Comparison of ENCODE assay signal across 8 mouse cellular contexts in the genomic region with DNA sequence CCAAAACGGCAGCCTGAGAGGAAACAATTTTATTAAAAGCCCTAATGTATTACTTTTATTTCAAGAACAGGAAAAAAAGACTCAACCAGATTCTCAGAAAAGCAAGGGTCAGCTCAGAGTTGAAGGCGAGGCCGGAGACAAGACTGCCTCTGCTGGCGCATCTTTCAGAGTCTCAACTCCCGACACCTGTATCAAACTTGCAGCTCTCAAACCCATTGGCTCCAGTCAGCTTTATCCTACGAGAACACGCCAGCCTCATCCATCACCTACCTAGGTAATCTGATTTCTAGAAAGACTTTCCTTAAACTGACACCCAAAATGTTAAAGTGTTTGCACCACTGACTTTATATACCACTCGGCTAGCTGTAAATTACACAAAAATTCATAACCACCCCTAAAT. TPM values are rescaled to one million over a fixed set of nuclear protein-coding genes. Genes with fewer than 3 reads are reported as not detected.
DNase-seq lines count a peak whose midpoint lies in the region; ATAC-seq lines count a peak whose summit lies in the region.

No protein-coding gene starts in this region.

- no peaks in the 10 kb centered on the region for H3K9me3 ChIP-seq in lung, embryonic 15.5 days
- no peaks in the 10 kb centered on the region for H3K9me3 ChIP-seq in embryonic facial prominence, embryonic 14.5 days (ENCODE audit: control insufficient read depth, low read length)
- H3K9me3 ChIP-seq in intestine, embryonic 16.5 days (ENCODE audit: control insufficient read depth, low read length): no peaks in the 10 kb centered on the region

- ATAC-seq in lung, embryonic 15.5 days (ENCODE audit: borderline replicate concordance, extremely low read depth, low FRiP score, low TSS enrichment): no peak
- ATAC-seq in activated CD4-positive, CD25-positive, alpha-beta regulatory T cell, adult 4 months: peak; percentile 11
- ATAC-seq in embryonic facial prominence, embryonic 14.5 days (ENCODE audit: low read depth): no peak
- no peak for ATAC-seq in intestine, embryonic 16.5 days

- peak overlapping the region; percentile 64 for H3K4me2 ChIP-seq in lung, embryonic 15.5 days
- H3K4me2 ChIP-seq in embryonic facial prominence, embryonic 14.5 days (ENCODE audit: low read depth, low read length): peak overlapping the region; percentile 69
- H3K4me2 ChIP-seq in intestine, embryonic 16.5 days (ENCODE audit: low read depth, low read length): peak overlapping the region; percentile 69

- H3K4me3 ChIP-seq in lung, embryonic 15.5 days: peak overlapping the region; percentile 74
- peak overlapping the region; percentile 75 for H3K4me3 ChIP-seq in embryonic facial prominence, embryonic 14.5 days (ENCODE audit: low read depth, low read length)
- peak overlapping the region; percentile 93 for H3K4me3 ChIP-seq in intestine, embryonic 16.5 days (ENCODE audit: low read length)
- peak overlapping the region; percentile 65 for H3K4me3 ChIP-seq in macrophage (ENCODE audit: inconsistent target)

- 0 out of 2 replicates have a peak overlapping the region, but pooled peaks have one; percentile 96 for H3K27ac ChIP-seq in lung, embryonic 15.5 days
- peak overlapping the region; percentile 95; the same call in 1 of the 2 replicates for H3K27ac ChIP-seq in embryonic facial prominence, embryonic 14.5 days (replicated peaks; ENCODE audit: low read depth, low read length)
- peak overlapping the region; percentile 97; the same call in 1 of the 2 replicates for H3K27ac ChIP-seq in intestine, embryonic 16.5 days (ENCODE audit: low read length)
- H3K27ac ChIP-seq in macrophage: peak overlapping the region; percentile 51

- peaks cover 10% of the 10 kb centered on the region; the same call in 1 of the 2 replicates for H3K4me1 ChIP-seq in lung, embryonic 15.5 days
- H3K4me1 ChIP-seq in embryonic facial prominence, embryonic 14.5 days (ENCODE audit: control insufficient read depth, insufficient read depth, low read length): no peaks in the 10 kb centered on the region
- 0 out of 2 replicates have a peak, but pooled peaks cover 3% of the 10 kb centered on the region for H3K4me1 ChIP-seq in intestine, embryonic 16.5 days (ENCODE audit: control insufficient read depth, insufficient read depth, low read length)

- WGBS in lung, embryonic 15.5 days: 6% methylated on average over 8 of the region's 8 CpGs
- WGBS in embryonic facial prominence, embryonic 14.5 days: 6% methylated on average over 8 of the region's 8 CpGs
- 11% methylated on average over 8 of the region's 8 CpGs for WGBS in intestine, embryonic 16.5 days
- 15% methylated on average over 7 of the region's 8 CpGs for WGBS in macrophage (ENCODE audit: missing documents)

- no peak for DNase-seq in lung, postnatal 10 days
- DNase-seq in embryonic facial prominence, embryonic 14.5 days (ENCODE audit: low spot score): peak; percentile 31
- peak; percentile 23 to 45 for DNase-seq in spleen, postnatal 36 days (ENCODE audit: low spot score in 2 of 2)
- no peak for DNase-seq in frontal cortex, postnatal 14 days (ENCODE audit: low spot score in 2 of 2)

- H3K79me2 ChIP-seq in macrophage (ENCODE audit: inconsistent target): peaks cover 55% of the 10 kb centered on the region

- peak overlapping the region; percentile 80; the same call in 1 of the 2 replicates for H3K9ac ChIP-seq in lung, embryonic 15.5 days
- peak overlapping the region; percentile 87 for H3K9ac ChIP-seq in embryonic facial prominence, embryonic 14.5 days (ENCODE audit: low read depth, low read length)
- H3K9ac ChIP-seq in intestine, embryonic 16.5 days (ENCODE audit: low read depth, low read length): peak overlapping the region; percentile 92; the same call in 1 of the 2 replicates

- H3K27me3 ChIP-seq in lung, embryonic 15.5 days: no peaks in the 10 kb centered on the region
- H3K27me3 ChIP-seq in embryonic facial prominence, embryonic 14.5 days (replicated peaks; ENCODE audit: control insufficient read depth, insufficient read depth, low read length): no peaks in the 10 kb centered on the region
- no peaks in the 10 kb centered on the region for H3K27me3 ChIP-seq in intestine, embryonic 16.5 days (replicated peaks; ENCODE audit: control insufficient read depth, insufficient read depth, low read length)

- no peaks in the 10 kb centered on the region for H3K36me3 ChIP-seq in lung, embryonic 15.5 days
- H3K36me3 ChIP-seq in embryonic facial prominence, embryonic 14.5 days (ENCODE audit: control insufficient read depth, insufficient read depth, low read length): no peaks in the 10 kb centered on the region
- H3K36me3 ChIP-seq in intestine, embryonic 16.5 days (ENCODE audit: control insufficient read depth, insufficient read depth, low read length): no peaks in the 10 kb centered on the region
- H3K36me3 ChIP-seq in macrophage (ENCODE audit: inconsistent target): no peaks in the 10 kb centered on the region

RNA-seq across cellular contexts. Expression of a gene that starts 1.1 kb away (rescaled TPM):
- 9.5 and 10.1 TPM in 2 replicates for polyA plus RNA-seq in lung, embryonic 15.5 days (2015; fragmentation: Nextera tagmentation; extraction: Ambion mirVana)
- polyA plus RNA-seq in activated CD4-positive, CD25-positive, alpha-beta regulatory T cell, adult 4 months (2017; shearing (Covaris generic)): 100 to 1,000 TPM; 132 to 145 TPM
- polyA plus RNA-seq in embryonic facial prominence, embryonic 14.5 days (2014; fragmentation: Nextera tagmentation; extraction: Ambion mirVana): 10.6 TPM in 2 replicates
- polyA plus RNA-seq in intestine, embryonic 16.5 days (2015; fragmentation: Nextera tagmentation; extraction: Ambion mirVana): 8.1 and 9.4 TPM in 2 replicates
- total RNA-seq in macrophage (2018; cell fraction: chromatin; rRNA removed): 100 to 1,000 TPM in 8 of 26 experiments, 10 to 100 TPM in 18; 43.0 to 131 (median 86.1) TPM
- total RNA-seq in macrophage (2018; cell fraction: cytosol; rRNA removed): 10 to 100 TPM; 22.2 to 71.1 (median 34.7) TPM
- 100 to 1,000 TPM in 2 of 26 experiments, 10 to 100 TPM in 24; 39.4 to 122 (median 71.4) TPM for total RNA-seq in macrophage (2018; cell fraction: nucleus; rRNA removed)
- 19.1 to 26.7 TPM (median 25.4 TPM) in 3 replicates for polyA plus RNA-seq in macrophage (2018)

RNA-seq across cellular contexts. Expression of a gene that starts 40.6 kb away (rescaled TPM):
- 3.5 and 3.8 TPM in 2 replicates for polyA plus RNA-seq in lung, embryonic 15.5 days (2015; fragmentation: Nextera tagmentation; extraction: Ambion mirVana)
- polyA plus RNA-seq in activated CD4-positive, CD25-positive, alpha-beta regulatory T cell, adult 4 months (2017; shearing (Covaris generic)): not detected
- 4.6 and 5.4 TPM in 2 replicates for polyA plus RNA-seq in embryonic facial prominence, embryonic 14.5 days (2014; fragmentation: Nextera tagmentation; extraction: Ambion mirVana)
- 2.9 TPM in 2 replicates for polyA plus RNA-seq in intestine, embryonic 16.5 days (2015; fragmentation: Nextera tagmentation; extraction: Ambion mirVana)
- total RNA-seq in macrophage (2018; cell fraction: chromatin; rRNA removed): under 1 TPM in 2 of 26 experiments, not detected in 24; 0.32 to 0.36 TPM
- under 1 TPM in 1 of 26 experiments, not detected in 25; 0.05 TPM for total RNA-seq in macrophage (2018; cell fraction: cytosol; rRNA removed)
- total RNA-seq in macrophage (2018; cell fraction: nucleus; rRNA removed): not detected
- not detected in 3 replicates for polyA plus RNA-seq in macrophage (2018)

Comparison
In these comparisons a context has a peak if more than half of its experiments do, and no peak if none do; other contexts are left out.
1. DNase-seq: peak in embryonic facial prominence, embryonic 14.5 days (single experiment) and spleen, postnatal 36 days (2 of 2); none in lung, postnatal 10 days (single experiment) and frontal cortex, postnatal 14 days (0 of 2).
2. Peak in every context shown above with its lines, with median percentiles within 50 percentile points of each other: H3K27ac ChIP-seq, H3K4me2 ChIP-seq, H3K4me3 ChIP-seq and H3K9ac ChIP-seq.